In genomic region chr2:181218881-181219485, GRCm38 (mm10) we compare ENCODE assay signal across 10 mouse cellular contexts. TPM values are rescaled to one million over a fixed set of nuclear protein-coding genes. Genes with fewer than 3 reads are reported as not detected.
DNase-seq lines count a peak whose midpoint lies in the region; ATAC-seq lines count a peak whose summit lies in the region.
"Had no signal": no experiment of that assay in that cellular context is flagged by ENCODE, and none has a peak within 500 bp of the region (broad histone marks: within the 10 kb centered on the region; RNA-seq: fewer than 3 reads in every experiment).

No protein-coding gene starts in this region.

- H3K4me3 ChIP-seq in kidney, embryonic 15.5 days (replicated peaks): peak overlapping the region; percentile 35; the same call in 1 of the 2 replicates
- peak overlapping the region; percentile 47 for H3K4me3 ChIP-seq in limb, embryonic 10.5 days
- H3K4me3 ChIP-seq: erythroblast, embryonic 14.5 days had no signal

- peak overlapping the region; percentile 61 for H3K4me2 ChIP-seq in kidney, embryonic 15.5 days

- peak overlapping the region; percentile 85 for H3K27ac ChIP-seq in kidney, embryonic 15.5 days
- peak overlapping the region; percentile 86 for H3K27ac ChIP-seq in limb, embryonic 10.5 days

- peaks cover 32% of the 10 kb centered on the region for H3K4me1 ChIP-seq in kidney, embryonic 15.5 days
- H3K4me1 ChIP-seq in limb, embryonic 10.5 days: peaks cover 28% of the 10 kb centered on the region

- H3K9ac ChIP-seq in kidney, embryonic 15.5 days: no peak overlapping the region

- no peak for DNase-seq in kidney, adult 8-10 months
- peak; percentile 26 for DNase-seq in thymus, postnatal 25 days
- DNase-seq in thymus, postnatal 4 days: no peak
- DNase-seq in limb, embryonic 10.5 days (ENCODE audit: low spot score): no peak
- no peak for DNase-seq in ovary, postnatal 14 days (ENCODE audit: low spot score)

- peaks cover 11% of the 10 kb centered on the region for H3K27me3 ChIP-seq in kidney, embryonic 15.5 days
- H3K27me3 ChIP-seq in limb, embryonic 10.5 days (ENCODE audit: low read depth, poor library complexity, severe bottlenecking): peaks cover 14% of the 10 kb centered on the region

- H3K36me3 ChIP-seq in kidney, embryonic 15.5 days: no peaks in the 10 kb centered on the region
- H3K36me3 ChIP-seq in limb, embryonic 10.5 days: no peaks in the 10 kb centered on the region

- H3K9me3 ChIP-seq in kidney, embryonic 15.5 days (replicated peaks): no peaks in the 10 kb centered on the region
- no peaks in the 10 kb centered on the region for H3K9me3 ChIP-seq in limb, embryonic 10.5 days (replicated peaks)

- WGBS in kidney, embryonic 15.5 days: 49% methylated on average over 5 of the region's 5 CpGs
- 51% methylated on average over 5 of the region's 5 CpGs for WGBS in limb, embryonic 10.5 days

- no peak for ATAC-seq in kidney, embryonic 15.5 days (replicated peaks; ENCODE audit: low FRiP score)
- no peak for ATAC-seq in erythroid progenitor cell, adult 5-6 weeks (replicated peaks; ENCODE audit: low FRiP score, poor library complexity, severe bottlenecking)

RNA-seq across cellular contexts. Expression of gene Fndc11, which starts 0.8 kb away (rescaled TPM):
- 0.14 and 0.26 TPM in 2 replicates for polyA plus RNA-seq in kidney, embryonic 15.5 days (2015; fragmentation: Nextera tagmentation; extraction: Ambion mirVana)
- polyA plus RNA-seq in limb, embryonic 10.5 days (2016; fragmentation: Nextera tagmentation; extraction: Ambion mirVana): 0.34 and 0.73 TPM in 2 replicates
- total RNA-seq in erythroid progenitor cell, adult 5-6 weeks (2015; ENCODE audit: low replicate concordance): 2.5 TPM in 1 of 2 replicates, not detected in the other
- total RNA-seq in erythroid progenitor cell, adult 5-6 weeks (2017; ENCODE audit: low replicate concordance): not detected in 2 replicates
- total RNA-seq: heart, postnatal 25 days; liver, adult 2 months had no signal

RNA-seq across cellular contexts. Expression of gene Srms, which starts 6.0 kb away (rescaled TPM):
- polyA plus RNA-seq in kidney, embryonic 15.5 days (2015; fragmentation: Nextera tagmentation; extraction: Ambion mirVana): 0.24 and 0.45 TPM in 2 replicates
- polyA plus RNA-seq in limb, embryonic 10.5 days (2016; fragmentation: Nextera tagmentation; extraction: Ambion mirVana): 1.6 and 2.0 TPM in 2 replicates
- not detected in 2 replicates for total RNA-seq in erythroid progenitor cell, adult 5-6 weeks (2015; ENCODE audit: low replicate concordance)
- total RNA-seq in erythroid progenitor cell, adult 5-6 weeks (2017; ENCODE audit: low replicate concordance): 0.77 TPM in 1 of 2 replicates, not detected in the other

RNA-seq across cellular contexts. Expression of gene Ptk6, which starts 16.4 kb away (rescaled TPM):
- 0.04 TPM in 1 of 2 replicates, not detected in the other for polyA plus RNA-seq in kidney, embryonic 15.5 days (2015; fragmentation: Nextera tagmentation; extraction: Ambion mirVana)
- not detected in 2 replicates for polyA plus RNA-seq in limb, embryonic 10.5 days (2016; fragmentation: Nextera tagmentation; extraction: Ambion mirVana)
- not detected in 2 replicates for total RNA-seq in erythroid progenitor cell, adult 5-6 weeks (2015; ENCODE audit: low replicate concordance)
- total RNA-seq in erythroid progenitor cell, adult 5-6 weeks (2017; ENCODE audit: low replicate concordance): not detected in 2 replicates
- total RNA-seq: heart, postnatal 25 days had no signal
- polyA plus RNA-seq: erythroblast, embryonic 14.5 days had no signal

RNA-seq across cellular contexts. Expression of gene Helz2, which starts 22.8 kb away (rescaled TPM):
- polyA plus RNA-seq in kidney, embryonic 15.5 days (2015; fragmentation: Nextera tagmentation; extraction: Ambion mirVana): 1.3 and 1.6 TPM in 2 replicates
- 0.87 and 1.2 TPM in 2 replicates for polyA plus RNA-seq in limb, embryonic 10.5 days (2016; fragmentation: Nextera tagmentation; extraction: Ambion mirVana)
- total RNA-seq in erythroid progenitor cell, adult 5-6 weeks (2015; ENCODE audit: low replicate concordance): 15.1 and 15.5 TPM in 2 replicates
- total RNA-seq in erythroid progenitor cell, adult 5-6 weeks (2017; ENCODE audit: low replicate concordance): 10.1 and 15.4 TPM in 2 replicates

RNA-seq across cellular contexts. Expression of gene Ppdpf, which starts 31.9 kb away (rescaled TPM):
- polyA plus RNA-seq in kidney, embryonic 15.5 days (2015; fragmentation: Nextera tagmentation; extraction: Ambion mirVana): 315 and 330 TPM in 2 replicates
- polyA plus RNA-seq in limb, embryonic 10.5 days (2016; fragmentation: Nextera tagmentation; extraction: Ambion mirVana): 394 and 428 TPM in 2 replicates
- total RNA-seq in erythroid progenitor cell, adult 5-6 weeks (2015; ENCODE audit: low replicate concordance): 80.4 and 90.5 TPM in 2 replicates
- 24.1 and 26.0 TPM in 2 replicates for total RNA-seq in erythroid progenitor cell, adult 5-6 weeks (2017; ENCODE audit: low replicate concordance)
